Mouse (Mus musculus): ENCODE measurements around the gene Jak3.
A peak's percentile ranks its signal among the peaks of the same experiment; 100 is the strongest.

The Jak3 gene

GRCm38 (mm10) chr8:71676020-71676741 lies at the start of gene Jak3:
Gene Jak3, plus strand, starts transcription at chr8:71676296.
- no peak for DNase-seq (ENCODE audit: low spot score in 2 of 2)

- no peak for DNase-seq (ENCODE audit: low spot score in 2 of 2)
Measured at GRCm38 (mm10) chr8:71626753-71627152, 49.3 kb upstream of the Jak3 start.

DNA sequence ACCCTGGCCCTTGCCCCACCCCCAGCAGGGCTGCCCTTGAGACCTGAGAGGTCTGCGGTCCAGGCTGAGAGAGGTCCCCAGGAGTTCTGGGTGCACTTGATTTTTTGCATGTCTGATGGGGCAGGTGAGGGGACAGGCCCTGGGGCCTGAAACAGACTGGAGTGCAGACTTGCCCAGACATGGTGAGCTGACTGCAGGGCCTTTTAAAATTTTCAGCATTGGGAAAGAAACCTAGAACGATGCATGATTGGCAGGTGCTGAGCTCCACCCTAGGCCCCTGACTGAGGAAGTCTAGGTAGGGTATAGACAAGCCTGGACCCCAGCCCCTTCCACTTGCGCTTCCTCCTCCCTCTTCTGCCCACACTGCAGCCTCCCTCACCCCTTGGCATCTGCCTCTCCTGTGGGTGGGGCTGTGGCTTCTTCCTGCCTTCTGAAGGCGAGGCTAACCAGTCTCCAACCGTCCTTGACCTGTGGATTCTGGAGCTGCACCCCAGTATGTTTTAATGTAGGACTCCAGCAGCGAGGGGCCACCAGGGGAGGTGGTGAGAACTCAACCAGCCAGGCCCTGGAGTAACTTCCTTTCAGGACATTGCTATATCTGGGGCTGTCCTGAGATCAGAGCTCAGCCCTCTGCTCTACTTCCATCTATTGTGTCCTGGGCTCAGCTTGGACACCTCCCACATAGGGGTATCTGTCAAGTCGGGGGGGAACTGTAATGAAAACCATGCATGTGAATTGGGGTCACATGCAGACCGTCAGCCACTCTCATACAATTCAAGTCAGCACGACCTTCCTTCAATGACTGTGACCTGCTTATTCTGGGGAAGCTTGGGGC lies 48.6 kb upstream of the Jak3 start:
- DNase-seq (ENCODE audit: low spot score in 2 of 2): peak in 1 of 2 experiments; percentile 47

DNA sequence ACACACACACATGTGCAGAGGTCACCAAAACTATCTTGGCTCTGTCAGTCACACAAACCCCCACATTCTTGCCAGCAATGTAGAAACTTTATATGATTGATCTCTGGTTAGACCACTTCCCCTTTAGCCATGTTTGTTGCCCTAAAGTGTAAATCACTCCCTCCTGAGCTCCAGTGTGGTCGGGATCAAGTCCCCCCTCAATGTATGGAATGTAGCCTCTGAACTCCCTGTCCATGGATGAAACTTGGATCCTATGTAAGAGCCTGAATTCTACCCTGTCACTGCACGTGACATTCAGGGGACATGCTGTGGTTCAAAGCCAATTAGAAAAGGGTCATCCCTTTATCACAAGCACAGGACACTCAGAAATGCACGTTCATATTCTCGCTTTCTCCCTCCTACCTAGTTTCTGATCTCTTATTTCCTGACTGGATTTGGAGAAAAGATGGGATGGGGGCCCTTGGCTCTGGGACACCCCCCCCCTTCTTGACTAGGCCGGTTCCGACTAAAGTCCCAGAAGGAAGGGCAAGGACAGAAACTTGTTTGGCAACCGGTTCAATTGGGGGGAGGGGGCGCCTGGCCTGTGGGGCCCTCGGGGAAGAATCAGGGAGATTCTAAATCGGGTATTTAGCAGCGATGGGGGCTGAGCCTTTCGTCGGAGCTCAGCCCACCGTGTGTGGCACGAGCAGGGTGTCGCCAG lies 47.5 kb upstream of the Jak3 start:
- DNase-seq (ENCODE audit: low spot score in 2 of 2): no peak

- peak; percentile 94 for DNase-seq (ENCODE audit: low spot score in 2 of 2)
Measured at GRCm38 (mm10) chr8:71629096-71629697, 46.9 kb upstream of the Jak3 start.

DNA sequence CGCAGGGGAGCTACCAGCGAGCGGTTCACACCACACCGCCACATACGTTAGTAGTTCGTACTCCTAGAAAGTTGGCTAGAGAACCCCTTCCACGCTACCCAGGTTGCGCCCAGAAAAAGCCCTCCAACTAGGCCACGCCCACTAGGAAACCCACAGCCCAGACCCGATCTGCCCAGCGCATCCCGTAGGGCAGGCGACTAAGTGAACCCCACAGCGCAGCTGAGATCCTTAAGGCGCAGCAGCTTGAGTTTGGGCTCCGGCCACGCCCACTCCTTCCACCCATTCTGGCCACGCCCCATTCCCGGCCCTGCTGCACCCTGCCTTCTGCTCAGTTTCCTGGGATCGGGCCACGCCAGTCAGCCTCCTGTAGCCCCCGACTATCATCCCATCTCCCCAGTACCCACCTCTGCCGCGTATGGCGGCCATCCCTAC lies 46.3 kb upstream of the Jak3 start:
- peak; percentile 57 to 68 for DNase-seq (ENCODE audit: low spot score in 2 of 2)

- DNase-seq (ENCODE audit: low spot score in 2 of 2): no peak
Measured at GRCm38 (mm10) chr8:71630761-71631160, 45.3 kb upstream of the Jak3 start.

DNA sequence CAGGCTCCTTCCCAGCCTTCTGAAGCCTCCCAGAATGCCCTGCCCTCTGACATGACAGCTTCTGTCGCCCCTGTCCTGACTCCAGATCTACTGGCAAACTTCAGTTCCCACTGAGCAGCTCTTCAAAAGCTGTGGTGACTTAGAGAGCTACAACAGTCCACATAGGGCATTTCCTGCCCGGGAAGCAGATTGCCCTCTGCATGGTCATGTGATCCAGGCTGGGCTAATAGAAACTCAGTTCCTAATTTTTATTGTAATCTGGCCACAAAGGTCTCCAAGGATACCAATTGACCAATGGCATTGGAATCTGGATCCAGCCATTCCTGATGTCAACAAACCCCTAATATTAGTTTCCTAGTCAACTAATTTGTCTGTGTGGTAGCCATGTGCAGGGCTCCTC lies 44.2 kb upstream of the Jak3 start:
- no peak for DNase-seq (ENCODE audit: low spot score in 2 of 2)

DNA sequence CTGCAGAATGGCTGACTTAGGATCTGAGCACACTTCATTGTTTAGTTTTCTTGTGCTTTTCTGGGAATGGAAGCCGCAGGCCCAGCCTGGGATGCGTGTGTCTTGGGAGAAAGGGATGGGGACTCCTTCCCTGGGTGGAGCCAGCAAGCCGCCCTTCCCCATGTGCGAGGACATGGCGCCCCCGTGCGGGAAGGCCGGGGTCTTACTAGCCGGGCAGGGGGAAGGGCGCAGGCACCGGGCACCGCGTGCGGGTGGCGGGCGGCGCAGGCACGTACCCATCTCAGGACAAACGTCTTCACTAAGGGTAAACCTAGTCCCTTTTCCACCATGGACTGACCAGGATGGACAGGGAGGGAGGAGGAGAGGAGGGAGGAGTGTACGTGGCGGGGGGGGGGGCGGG lies 42.9 kb upstream of the Jak3 start:
- DNase-seq (ENCODE audit: low spot score in 2 of 2): peak in 1 of 2 experiments; percentile 29

DNA sequence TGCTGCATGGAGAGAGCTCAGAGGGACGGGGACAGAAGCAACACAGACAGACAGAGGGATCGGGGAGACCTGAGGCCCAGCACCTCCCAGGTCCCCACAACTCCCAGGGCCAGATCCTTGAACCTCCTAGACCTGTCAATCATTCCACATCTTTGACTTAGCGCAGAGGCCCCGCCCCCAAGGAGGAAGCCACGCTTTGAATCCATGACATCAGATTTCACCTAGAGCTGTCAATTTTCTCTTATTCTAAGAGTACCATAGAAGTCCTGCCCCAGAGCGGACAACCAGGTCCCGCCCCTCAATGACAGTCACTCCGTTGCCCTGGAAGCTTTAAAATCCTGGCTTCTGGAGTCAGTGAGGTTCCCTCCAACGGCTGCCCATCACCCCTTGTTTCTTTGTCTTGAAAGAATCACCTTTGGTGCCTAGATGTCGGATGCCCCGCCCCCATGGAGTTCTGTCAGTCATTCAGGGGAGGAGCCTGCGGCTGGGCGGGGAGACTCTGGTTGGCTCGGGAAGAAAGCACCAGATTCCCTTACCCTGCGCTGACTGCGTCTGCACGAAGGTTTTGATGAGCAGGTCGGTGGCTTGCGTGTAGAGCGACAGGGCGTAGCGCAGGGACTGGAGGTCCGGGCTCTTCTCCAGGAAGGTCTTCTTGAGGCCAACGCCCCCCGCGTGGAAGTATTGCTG lies 42.0 kb upstream of the Jak3 start:
- peak; percentile 62 to 64 for DNase-seq (ENCODE audit: low spot score in 2 of 2)

GRCm38 (mm10) chr8:71637149-71638095 lies 38.7 kb upstream of the Jak3 start:
- DNase-seq (ENCODE audit: low spot score in 2 of 2): peak in 1 of 2 experiments; percentile 48

- no peak for DNase-seq (ENCODE audit: low spot score in 2 of 2)
Measured at GRCm38 (mm10) chr8:71638321-71638720, 37.8 kb upstream of the Jak3 start.

DNA sequence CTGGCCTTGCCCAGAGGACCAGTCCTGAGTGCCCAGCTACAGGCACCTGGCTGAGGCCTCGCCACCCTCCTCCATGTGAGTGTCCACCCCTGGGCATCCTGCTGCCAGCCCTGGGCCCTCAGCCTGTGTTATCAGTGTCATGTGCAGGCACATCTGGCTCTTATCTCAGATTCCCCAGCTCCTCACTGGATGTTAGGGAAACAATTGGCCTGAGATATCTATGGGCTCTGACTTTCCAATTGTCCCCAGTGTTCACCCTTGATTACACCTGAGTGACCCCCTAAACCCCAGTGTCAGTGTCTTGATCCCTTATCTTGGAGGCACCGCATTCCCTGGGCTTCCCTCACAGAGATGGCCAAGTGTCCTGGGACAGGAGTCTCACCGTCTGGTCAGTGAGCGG lies 36.8 kb upstream of the Jak3 start:
- DNase-seq (ENCODE audit: low spot score in 2 of 2): no peak

- no peak for DNase-seq (ENCODE audit: low spot score in 2 of 2)
Measured at GRCm38 (mm10) chr8:71645510-71645909, 30.6 kb upstream of the Jak3 start.

- DNase-seq (ENCODE audit: low spot score in 2 of 2): peak; percentile 30 to 33
Measured at GRCm38 (mm10) chr8:71654600-71654999, 21.5 kb upstream of the Jak3 start.

DNA sequence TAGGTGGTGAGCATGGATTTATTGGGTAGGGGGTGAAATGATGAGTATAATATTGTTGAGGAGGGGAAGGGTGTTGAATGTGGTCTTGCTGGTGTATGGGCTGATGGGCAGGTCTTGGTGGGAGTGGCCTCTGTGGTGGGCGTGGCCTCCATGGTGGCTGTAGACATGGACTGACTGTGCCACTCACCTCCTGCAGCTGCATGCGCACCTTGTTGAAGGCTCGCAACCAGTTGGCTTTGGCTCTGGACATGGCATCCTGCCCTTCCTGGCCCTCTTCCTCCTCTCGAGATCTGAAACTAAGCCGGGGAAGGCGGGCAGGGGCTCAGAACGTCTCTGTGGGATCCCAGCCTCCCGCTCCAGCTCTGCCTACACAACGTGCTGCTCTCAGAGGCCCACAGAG lies 18.3 kb upstream of the Jak3 start:
- DNase-seq (ENCODE audit: low spot score in 2 of 2): peak; percentile 27 to 32

GRCm38 (mm10) chr8:71658515-71659049 lies 17.5 kb upstream of the Jak3 start:
- DNase-seq (ENCODE audit: low spot score in 2 of 2): peak; percentile 28 to 29

GRCm38 (mm10) chr8:71659751-71660150 lies 16.3 kb upstream of the Jak3 start:
- peak in 1 of 2 experiments; percentile 29 for DNase-seq (ENCODE audit: low spot score in 2 of 2)

GRCm38 (mm10) chr8:71660325-71661120 lies 15.6 kb upstream of the Jak3 start:
- peak; percentile 89 to 92 for DNase-seq (ENCODE audit: low spot score in 2 of 2)
